Mouse (Mus musculus) myocyte (in vitro differentiated cells): ENCODE measurements at regions not wholly inside any gene's neighbourhood (a gene's known extent, or its start where the extent isn't known, plus 50 kb on each side); places are given as distances from the start of the nearest gene placed in this dataset.

ENCODE experiments used
- H3K27me3 ChIP-seq: one replicate; pipeline ENCODE4 v1.6.1; 2011; ENCODE audit not compliant: control insufficient read depth, insufficient read depth, insufficient read length
- H3K36me3 ChIP-seq: one replicate; pipeline ENCODE4 v1.6.1; 2011; ENCODE audit not compliant: control insufficient read depth, insufficient read depth
- H3K4me2 ChIP-seq: one replicate; pipeline ENCODE4 v1.6.1; 2011; ENCODE audit warnings: low read depth, control low read depth
- H3K4me3 ChIP-seq: one replicate; pipeline ENCODE4 v1.5.1; 2011; ENCODE audit warnings: mild to moderate bottlenecking, control low read depth, moderate library complexity
- H3K79me2 ChIP-seq: one replicate; pipeline ENCODE4 v1.6.1; 2011; ENCODE audit not compliant: control insufficient read depth, insufficient read depth
- H3ac ChIP-seq: one replicate; pipeline ENCODE4 v1.6.1; 2011; ENCODE audit not compliant: control insufficient read depth, insufficient read length
- CEBPB ChIP-seq: IDR thresholded peaks from 2 replicates; pipeline ENCODE4 v1.6.1; 2011; ENCODE audit warnings: mild to moderate bottlenecking, moderate library complexity; ENCODE audit not compliant: poor library complexity, insufficient read depth, severe bottlenecking
- MYOD1 ChIP-seq, 3 experiments: IDR thresholded peaks; one replicate each; pipeline ENCODE4 v1.6.1; 2011; ENCODE audit warnings: control low read depth in 2 of 3, low read depth in 2 of 3, mild to moderate bottlenecking in 2 of 3, moderate library complexity in 1 of 3; ENCODE audit not compliant: insufficient read length in 2 of 3, control insufficient read depth in 1 of 3
- MYOG ChIP-seq, 3 experiments: IDR thresholded peaks; one replicate each; pipeline ENCODE4 v1.6.1; 2011; ENCODE audit warnings: control low read depth in 2 of 3, low read depth in 2 of 3, mild to moderate bottlenecking in 2 of 3; ENCODE audit not compliant: insufficient read length in 2 of 3, control insufficient read depth in 1 of 3, insufficient read depth in 1 of 3
- POLR2A ChIP-seq: IDR thresholded peaks from one replicate; pipeline ENCODE4 v1.6.1; 2011; ENCODE audit warnings: low read depth, mild to moderate bottlenecking, control low read depth, moderate library complexity; ENCODE audit not compliant: insufficient read length
- POLR2AphosphoS2 ChIP-seq: IDR thresholded peaks from one replicate; pipeline ENCODE4 v1.6.1; 2011; ENCODE audit warnings: low read depth, control low read depth; ENCODE audit not compliant: insufficient read length
- REST ChIP-seq: IDR thresholded peaks from one replicate; pipeline ENCODE4 v1.6.1; 2011; ENCODE audit warnings: mild to moderate bottlenecking, control low read depth, moderate library complexity; ENCODE audit not compliant: insufficient read depth, insufficient read length
- SRF ChIP-seq: IDR thresholded peaks from one replicate; pipeline ENCODE4 v1.6.1; 2011; ENCODE audit warnings: low read depth; ENCODE audit not compliant: control insufficient read depth, insufficient read length
- TCF12 ChIP-seq: IDR thresholded peaks from one replicate; pipeline ENCODE4 v1.6.1; 2011; ENCODE audit warnings: mild to moderate bottlenecking, control low read depth; ENCODE audit not compliant: poor library complexity, insufficient read depth, severe bottlenecking
- TCF3 ChIP-seq: IDR thresholded peaks from one replicate; pipeline ENCODE4 v1.6.1; 2011; ENCODE audit warnings: low read depth, control low read depth; ENCODE audit not compliant: insufficient read length
- USF1 ChIP-seq: IDR thresholded peaks from one replicate; pipeline ENCODE4 v1.6.1; 2011; ENCODE audit warnings: low read depth, mild to moderate bottlenecking, control low read depth, moderate library complexity

DNA sequence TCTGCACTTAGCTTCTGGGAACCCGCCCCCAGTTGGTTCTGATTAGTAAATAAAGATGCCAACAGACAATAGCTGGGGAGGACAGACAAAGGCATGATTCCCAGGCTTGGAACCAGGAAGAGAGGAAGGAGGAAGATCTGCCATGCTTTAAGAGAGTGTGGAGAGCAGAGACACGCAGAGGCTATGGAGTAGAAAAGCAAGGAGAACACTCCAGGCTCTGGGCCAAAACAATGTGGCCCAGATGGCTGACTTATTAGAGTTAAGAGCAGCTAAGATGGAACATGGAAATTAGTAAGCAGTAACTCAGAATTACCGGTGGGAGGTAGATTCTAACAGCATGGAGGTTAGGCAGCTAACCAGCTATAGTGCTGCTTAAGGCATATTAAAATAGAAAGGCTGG, 725.8 kb upstream of the Jmjd1c start:
- Histone ChIP-seq H3K4me3 (no peak overlapping the region), H3K4me2 (no peak overlapping the region), H3ac (no peak overlapping the region), H3K27me3 (no peaks in the 10 kb centered on the region), H3K36me3 (no peaks in the 10 kb centered on the region), H3K79me2 (no peaks in the 10 kb centered on the region)
- no peak for TF ChIP-seq POLR2A
- no peak for TF ChIP-seq TCF3
- TF ChIP-seq USF1 = no peak
- no peak for TF ChIP-seq TCF12
- no peak for TF ChIP-seq CEBPB
- TF ChIP-seq SRF = no peak
- no peak for TF ChIP-seq MYOD1 (IDR thresholded peaks at IDR 0.05; ENCODE audit: control insufficient read depth in 1 of 3, insufficient read length in 2 of 3, low read depth in 2 of 3)
- no peak for TF ChIP-seq REST
- TF ChIP-seq POLR2AphosphoS2 = no peak

DNA sequence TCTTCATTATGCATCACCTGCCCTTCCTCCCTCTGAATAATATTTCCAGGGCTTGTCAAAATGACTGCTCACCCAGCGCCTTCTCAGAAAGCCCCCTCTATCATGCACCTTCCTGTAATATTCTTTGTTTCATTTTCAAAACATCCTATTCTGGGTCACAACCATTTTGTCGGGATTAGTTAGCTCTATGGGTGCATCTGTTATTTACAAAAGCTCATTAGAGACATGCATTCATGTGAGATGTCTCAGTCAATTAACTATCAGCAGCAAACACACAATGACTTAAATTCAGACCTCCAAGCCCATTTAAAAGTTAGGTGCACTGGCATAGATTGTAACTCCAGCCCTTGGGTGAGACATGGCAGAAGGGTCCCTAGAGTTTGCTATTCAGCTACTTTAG, 724.2 kb upstream of the Jmjd1c start:
- Histone ChIP-seq H3K4me3 (no peak overlapping the region), H3K4me2 (no peak overlapping the region), H3K36me3 (no peaks in the 10 kb centered on the region), H3ac (no peak overlapping the region), H3K79me2 (no peaks in the 10 kb centered on the region), H3K27me3 (no peaks in the 10 kb centered on the region)
- TF ChIP-seq TCF3 (no peak), REST (no peak), CEBPB (no peak), TCF12 (no peak), POLR2A (no peak), MYOD1 (IDR thresholded peaks at IDR 0.05; ENCODE audit: control insufficient read depth in 1 of 3, insufficient read length in 2 of 3, low read depth in 2 of 3) (no peak), MYOG (IDR thresholded peaks at IDR 0.05; ENCODE audit: control insufficient read depth in 1 of 3, insufficient read depth in 1 of 3, insufficient read length in 2 of 3, low read depth in 2 of 3) (no peak), POLR2AphosphoS2 (no peak)
